Mouse (Mus musculus): ENCODE measurements around the gene Gpa33.
"Not testable (repeated sequence)": the region's sequence is repeated elsewhere in the genome, so short reads cannot be mapped to it uniquely, and the experiment has no call there.

Gpa33 gene

GRCm38 (mm10) chr1:166132367-166132766 is 2.3 kb downstream of the Gpa33 start:
- in situ Hi-C loops (cut with MboI, MseI): no loop called here

- in situ Hi-C loops (cut with MboI, MseI): no loop called here
Observed at GRCm38 (mm10) chr1:166135091-166135740, 5.2 kb downstream of the Gpa33 start.

- in situ Hi-C loops (cut with MboI, MseI): no loop called here
Observed at GRCm38 (mm10) chr1:166137244-166137938, 7.4 kb downstream of the Gpa33 start.

GRCm38 (mm10) chr1:166138136-166138535 is 8.1 kb downstream of the Gpa33 start:
- in situ Hi-C loops (cut with MboI, MseI): no loop called here

DNA sequence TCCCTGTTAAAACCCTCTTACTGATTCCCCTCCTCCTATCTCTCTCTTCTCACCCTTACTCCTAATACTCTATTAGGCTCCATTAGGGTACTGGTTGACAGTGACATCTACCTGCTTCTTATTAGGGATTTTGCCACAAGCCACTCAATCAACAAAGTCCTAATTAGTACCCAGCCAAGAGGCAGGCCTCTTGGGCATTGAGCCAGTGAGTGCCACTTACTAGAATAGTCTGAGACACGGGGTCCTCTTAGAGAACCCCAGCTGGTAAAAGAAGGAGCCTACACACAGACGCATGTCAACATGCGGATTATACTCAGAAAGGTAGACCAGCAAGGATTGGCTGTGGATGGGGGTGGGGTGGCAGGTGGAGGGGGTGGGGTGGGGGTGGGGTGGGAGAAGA is 9.1 kb downstream of the Gpa33 start:
- in situ Hi-C loops (cut with MboI, MseI): no loop called here

GRCm38 (mm10) chr1:166139620-166140184 is 9.7 kb downstream of the Gpa33 start:
- in situ Hi-C loops (cut with MboI, MseI): no loop called here

- in situ Hi-C loops (cut with MboI, MseI): not testable (repeated sequence)
Observed at GRCm38 (mm10) chr1:166141868-166142267, 11.8 kb downstream of the Gpa33 start.

DNA sequence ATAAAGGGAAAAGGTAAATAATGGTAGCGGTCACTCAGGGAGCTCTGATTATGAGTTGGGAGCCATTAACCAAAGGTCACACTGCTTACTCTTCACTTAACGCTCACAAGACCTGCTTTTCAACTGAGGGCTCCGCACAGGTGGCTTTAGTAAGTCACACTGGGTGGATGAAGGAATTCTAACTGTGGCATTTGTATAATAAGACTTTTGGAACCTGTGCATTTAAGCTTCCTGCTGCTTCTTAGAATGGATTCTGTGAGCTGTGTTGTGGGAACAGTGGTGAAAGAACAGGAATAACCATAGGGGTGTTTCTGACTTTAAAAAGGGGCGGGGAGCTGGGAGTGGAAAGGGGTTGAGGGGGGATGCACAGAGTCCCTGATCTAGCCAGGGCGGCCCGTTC is 12.3 kb downstream of the Gpa33 start:
- in situ Hi-C loops (cut with MboI, MseI): no loop called here

- in situ Hi-C loops (cut with MboI, MseI): no loop called here
Observed at GRCm38 (mm10) chr1:166146626-166147025, 16.6 kb downstream of the Gpa33 start.

- in situ Hi-C loops (cut with MboI, MseI): no loop called here
Observed at GRCm38 (mm10) chr1:166147657-166148056, 17.6 kb downstream of the Gpa33 start.

DNA sequence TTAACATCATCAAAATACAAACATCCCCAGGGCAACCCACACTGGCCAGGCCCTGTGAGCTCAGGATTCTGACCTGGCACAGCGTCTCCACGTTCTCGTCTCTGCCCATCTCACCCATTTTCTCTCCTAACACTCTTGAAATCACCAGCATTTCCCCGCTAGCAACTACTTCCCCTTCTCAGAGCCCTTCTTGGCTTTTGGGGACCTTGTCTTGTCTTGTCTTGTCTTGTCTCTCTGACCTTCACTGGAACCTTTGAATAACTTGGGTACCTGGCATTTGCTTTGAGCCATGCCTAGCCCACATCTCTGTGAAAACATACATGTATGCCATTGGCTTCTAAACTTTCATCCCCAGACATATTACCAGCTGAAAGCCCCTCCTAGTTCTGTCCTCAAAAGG is 19.4 kb downstream of the Gpa33 start:
- in situ Hi-C loops (cut with MboI, MseI): no loop called here

DNA sequence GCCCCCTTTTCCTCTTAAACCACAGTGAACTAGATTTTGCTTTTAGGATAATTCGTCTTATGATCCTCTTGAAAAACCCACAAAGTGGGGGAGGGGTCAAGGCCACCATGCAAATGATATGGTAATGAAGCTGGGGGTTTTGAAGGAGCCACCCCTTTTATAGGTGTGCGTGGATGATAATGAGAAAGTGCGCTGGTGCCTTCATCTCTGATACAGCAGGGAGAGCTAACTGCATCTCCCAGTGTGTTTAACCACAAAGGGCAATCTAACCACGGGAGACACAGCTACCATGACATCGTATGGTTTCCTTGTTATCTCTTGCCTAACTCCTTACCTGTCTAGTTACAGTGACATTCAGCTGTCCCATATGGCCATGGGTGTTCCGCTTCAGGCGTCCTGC is 20.0 kb downstream of the Gpa33 start:
- in situ Hi-C loops (cut with MboI, MseI): loop anchor here (5.0 to 10.0 kb wide), 2 partner anchors 145 to 373 kb away; partner anchors contain the start of gene Pou2f1

DNA sequence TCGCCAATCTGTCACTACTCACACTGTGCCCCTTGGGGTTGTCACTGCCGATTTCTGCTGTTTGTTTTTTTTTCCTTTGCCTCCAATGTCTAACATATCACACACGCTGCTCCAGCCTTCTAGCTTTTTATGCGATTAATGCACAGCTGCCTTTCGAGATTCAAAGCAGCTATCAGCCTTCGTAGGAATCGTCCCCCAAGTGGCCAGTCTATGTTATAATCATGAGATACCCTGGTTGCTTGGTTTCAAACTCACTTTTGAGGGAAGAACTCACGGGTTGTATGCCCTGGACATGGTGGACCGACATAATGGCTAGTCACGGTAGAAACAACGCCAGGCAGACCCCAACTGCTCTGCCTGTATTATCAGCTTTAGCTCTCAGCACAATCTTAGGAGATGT is 21.3 kb downstream of the Gpa33 start:
- in situ Hi-C loops (cut with MboI, MseI): loop anchor here (5.0 to 10.0 kb wide), 2 partner anchors 147 to 374 kb away; partner anchors contain the start of gene Pou2f1

GRCm38 (mm10) chr1:166152034-166152433 is 22.0 kb downstream of the Gpa33 start:
- in situ Hi-C loops (cut with MboI, MseI): loop anchor here (5.0 to 10.0 kb wide), 2 partner anchors 147 to 375 kb away; partner anchors contain the start of gene Pou2f1

DNA sequence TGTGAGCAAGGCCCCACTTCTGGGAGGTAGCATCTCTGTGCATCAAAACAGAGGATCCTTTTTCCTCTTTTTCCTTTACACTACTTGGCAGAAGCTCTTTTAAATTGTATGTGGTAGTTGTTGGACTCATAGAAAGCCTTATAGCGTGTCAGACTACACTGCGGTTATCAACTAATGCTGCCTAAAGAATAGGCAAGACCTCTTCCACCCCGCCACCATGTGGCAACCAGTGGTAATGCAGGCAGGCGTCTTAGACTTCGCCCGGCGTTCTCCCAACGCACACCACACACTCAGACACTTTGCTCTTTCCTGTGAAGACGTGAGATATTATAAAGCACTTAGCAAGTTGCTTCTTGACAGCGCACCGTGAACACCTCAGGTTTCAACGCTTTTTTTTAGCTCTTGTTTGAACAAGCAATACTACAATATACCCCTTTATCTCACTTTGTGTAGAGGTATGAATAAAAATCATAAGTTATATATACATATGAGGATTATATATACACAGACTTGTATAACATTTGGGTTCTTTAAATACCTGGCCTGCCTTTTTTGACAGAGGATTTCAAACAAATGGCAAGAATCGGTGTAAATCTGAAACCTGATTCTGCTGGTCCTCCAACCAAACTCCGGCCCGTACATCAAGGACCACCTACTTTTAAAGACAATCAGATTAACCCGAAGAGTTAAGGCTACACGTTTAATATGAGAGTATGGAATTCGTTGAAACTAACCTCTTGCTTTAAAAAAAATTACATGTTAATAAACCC is 23.5 kb downstream of the Gpa33 start:
- in situ Hi-C loops (cut with MboI, MseI): loop anchor here (5.0 to 10.0 kb wide), 2 partner anchors 149 to 376 kb away; partner anchors contain the start of gene Pou2f1

DNA sequence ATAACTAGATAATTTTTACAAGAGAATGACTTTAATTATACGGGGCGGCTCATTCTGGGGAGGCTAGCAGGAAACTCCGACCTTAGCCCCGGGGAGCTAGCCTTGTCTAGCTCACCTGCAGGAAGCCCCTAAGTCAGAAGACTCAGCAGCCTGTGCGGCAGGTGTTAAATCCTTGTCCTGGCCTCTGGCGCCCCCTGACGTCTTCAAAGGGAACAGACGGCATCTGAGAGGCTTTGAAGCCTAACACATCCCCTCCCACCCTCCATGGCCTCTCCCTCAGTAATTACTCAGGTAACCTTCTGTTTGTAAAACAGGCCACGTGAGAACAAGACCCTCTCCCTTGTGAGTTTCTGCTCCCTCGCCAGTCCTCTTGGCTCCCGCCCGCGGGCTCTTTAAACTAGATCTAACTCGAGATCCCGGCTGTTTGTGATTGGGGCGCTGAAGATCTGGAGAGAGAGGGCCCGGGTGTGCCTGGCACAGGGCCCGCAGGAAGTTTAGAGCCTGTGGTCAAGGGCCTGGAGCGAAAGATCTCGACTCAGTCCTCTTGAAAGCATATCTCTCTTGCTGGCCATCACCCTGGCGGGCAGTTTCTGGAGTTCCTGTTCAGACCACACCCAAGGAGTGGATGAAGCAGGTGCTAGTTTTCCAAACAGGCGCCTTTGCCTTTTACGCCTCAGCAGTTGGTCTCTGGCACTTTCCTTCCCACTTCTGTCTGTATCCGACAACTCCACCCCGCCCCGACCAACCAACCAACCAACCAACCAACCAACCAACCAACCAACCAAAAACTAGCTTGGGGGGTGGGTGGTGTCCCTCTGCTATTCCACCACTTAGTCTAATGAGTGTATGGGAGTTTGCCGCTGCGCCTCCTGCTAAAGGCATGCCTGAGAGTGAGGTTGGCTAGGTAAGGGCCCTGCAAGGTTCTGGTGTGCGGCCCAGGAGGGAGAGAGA is 24.4 kb downstream of the Gpa33 start:
- in situ Hi-C loops (cut with MboI, MseI): loop anchor here (5.0 to 10.0 kb wide), 2 partner anchors 150 to 377 kb away; partner anchors contain the start of gene Pou2f1

DNA sequence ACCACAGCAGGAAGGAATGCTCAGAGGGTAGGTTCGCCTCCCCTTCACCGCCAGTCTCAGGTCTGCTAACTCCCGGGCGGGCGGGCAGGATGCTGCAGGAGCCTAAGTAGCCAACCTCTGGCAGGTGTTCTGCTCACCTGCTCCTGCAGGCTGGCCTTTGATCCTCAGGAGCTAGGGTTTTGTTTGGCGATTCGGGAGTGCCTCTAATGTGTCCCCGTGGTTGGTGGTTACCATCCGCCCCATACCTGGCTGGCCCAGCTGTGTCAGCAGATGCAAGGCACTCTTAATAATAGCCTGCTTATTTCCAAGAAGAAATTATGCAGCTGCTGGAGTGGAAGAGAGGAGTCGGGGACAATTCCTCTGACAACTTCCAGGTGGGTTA is 25.1 kb downstream of the Gpa33 start:
- in situ Hi-C loops (cut with MboI, MseI): loop anchor here (10.0 kb wide), 1 partner anchor 150 kb away; the partner anchor contains the start of gene Pou2f1

DNA sequence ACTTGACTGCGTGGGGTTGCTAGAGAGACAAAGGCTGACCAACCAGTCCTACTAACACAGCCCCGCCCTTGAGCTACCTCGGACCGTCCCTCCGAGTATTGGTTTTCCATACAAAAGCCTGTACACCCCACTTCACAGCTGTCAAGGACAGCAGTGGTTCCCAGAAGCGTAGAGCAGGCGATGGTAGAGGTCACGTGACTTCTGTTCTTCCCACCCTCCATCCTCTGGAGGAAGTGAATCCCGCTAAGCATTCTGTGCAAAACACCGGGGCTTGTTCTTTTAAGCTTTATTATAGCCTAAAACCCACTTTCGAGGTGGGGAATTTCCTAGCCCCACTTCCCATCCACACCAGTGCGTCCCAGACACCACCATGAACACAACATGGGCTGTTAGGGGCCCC is 27.7 kb downstream of the Gpa33 start:
- in situ Hi-C loops (cut with MboI, MseI): loop anchor here (10.0 kb wide), 1 partner anchor 153 kb away; the partner anchor contains the start of gene Pou2f1

DNA sequence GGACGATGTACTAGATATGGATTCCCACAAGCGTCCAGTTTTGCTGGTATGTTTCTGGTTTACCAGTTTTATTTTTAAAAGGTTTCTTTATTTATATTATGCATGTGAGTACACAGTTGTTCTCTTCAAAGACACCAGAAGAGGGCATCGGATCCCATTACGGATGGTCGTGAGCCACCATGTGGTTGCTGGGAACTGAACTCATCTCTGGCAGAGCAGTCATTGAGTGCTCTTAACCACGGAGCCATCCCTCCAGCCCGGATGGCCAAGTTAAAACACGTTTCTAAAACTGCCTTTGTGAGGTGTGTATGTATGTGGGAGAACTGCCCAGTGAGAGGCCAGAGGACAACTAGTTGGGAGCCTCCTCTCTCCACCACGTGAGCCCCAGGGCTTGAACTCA is 28.6 kb downstream of the Gpa33 start:
- in situ Hi-C loops (cut with MboI, MseI): loop anchor here (10.0 kb wide), 1 partner anchor 154 kb away; the partner anchor contains the start of gene Pou2f1

DNA sequence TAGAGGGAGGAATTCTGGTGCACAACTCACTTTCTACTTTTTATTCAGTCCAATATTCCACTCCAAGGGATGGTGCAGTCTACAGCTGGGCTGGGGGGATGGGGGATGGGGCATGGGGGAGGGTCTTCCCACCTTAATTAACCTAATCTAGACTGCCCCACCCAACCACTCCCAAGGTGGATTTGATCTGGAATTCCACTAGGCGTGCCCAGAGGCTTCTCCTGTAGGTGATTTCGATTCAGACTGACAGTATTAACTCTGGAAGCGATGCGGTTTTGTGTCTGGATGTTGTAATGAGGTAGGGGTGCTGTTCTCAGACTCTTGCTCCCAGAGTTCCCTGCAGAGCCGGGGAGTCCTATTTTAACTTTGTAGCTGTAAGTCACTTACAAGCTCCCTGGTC is 30.1 kb downstream of the Gpa33 start:
- in situ Hi-C loops (cut with MboI, MseI): loop anchor here (5.0 kb wide), 2 partner anchors 157 to 202 kb away; no protein-coding TSS in a partner anchor
